Mouse (Mus musculus) liver, embryonic 15.5 days (tissue): ENCODE results near the gene Mgat2. TPM values are rescaled to one million over a fixed set of nuclear protein-coding genes. Genes with fewer than 3 reads are reported as not detected.
A peak's percentile ranks its signal among the peaks of the same experiment; 100 is the strongest.

Source experiments
- ATAC-seq: fragments of 200-750 bp; cut with Nextera tagmentation; 2 replicates; pipeline ENCODE4 v1.8.0; 2017; ENCODE audit warnings: moderate number of reproducible peaks, mild to moderate bottlenecking, moderate library complexity; ENCODE audit not compliant: insufficient read depth
- H3K27ac ChIP-seq: fragments of 300-500 bp; sonication (generic); replicated peaks from 2 replicates; pipeline ENCODE4 v1.5.1; 2015; ENCODE audit warnings: mild to moderate bottlenecking, inconsistent platforms
- H3K27me3 ChIP-seq: fragments of 300-500 bp; sonication (generic); 2 replicates; pipeline ENCODE4 v1.6.1; 2015; ENCODE audit warnings: mild to moderate bottlenecking, inconsistent platforms
- H3K36me3 ChIP-seq: fragments of 300-500 bp; sonication (generic); replicated peaks from 2 replicates; pipeline ENCODE4 v1.6.1; 2015; ENCODE audit warnings: moderate library complexity, mild to moderate bottlenecking, inconsistent platforms
- H3K4me1 ChIP-seq: fragments of 300-500 bp; sonication (generic); replicated peaks from 2 replicates; pipeline ENCODE4 v1.6.1; 2015; ENCODE audit warnings: inconsistent platforms
- H3K4me2 ChIP-seq: fragments of 300-500 bp; sonication (generic); 2 replicates; pipeline ENCODE4 v1.6.1; 2015; ENCODE audit warnings: moderate library complexity, mild to moderate bottlenecking, inconsistent platforms
- H3K4me3 ChIP-seq: fragments of 300-500 bp; sonication (generic); replicated peaks from 2 replicates; pipeline ENCODE4 v1.5.1; 2015; ENCODE audit warnings: mild to moderate bottlenecking, inconsistent platforms
- H3K9ac ChIP-seq: fragments of 300-500 bp; sonication (generic); 2 replicates; pipeline ENCODE4 v1.6.1; 2015; ENCODE audit warnings: moderate library complexity, mild to moderate bottlenecking, inconsistent platforms
- H3K9me3 ChIP-seq: fragments of 300-500 bp; sonication (generic); replicated peaks from 2 replicates; pipeline ENCODE4 v1.6.1; 2016; ENCODE audit warnings: inconsistent platforms
- WGBS: fragments of 180-500 bp; shearing (Covaris S2); methylation state at CpG from one replicate; pipeline ENCODE4 v1.1.7; 2015; ENCODE audit warnings: mixed read lengths; ENCODE audit not compliant: insufficient replicate concordance; 5-methylcytosine and 5-hydroxymethylcytosine counted together
- microRNA-seq: library from miRNA; unstranded; fragments of <30 nt; microRNA quantifications from one replicate; pipeline ENCODE4, GENCODE M21; 2016
- polyA plus RNA-seq: library from polyadenylated mRNA; unstranded; fragments of >200 nt; fragmentation: Nextera tagmentation; extraction: Ambion mirVana; gene quantifications from 2 replicates; pipeline ENCODE4 v1.2.1, GENCODE M21; 2015

The Mgat2 gene
- polyA plus RNA-seq, 1 experiment from 2014 or later: 26.7 TPM

- no peak for ATAC-seq
- no peak overlapping the region for H3K27ac ChIP-seq
- no peak overlapping the region for H3K4me3 ChIP-seq
- no peaks in the 10 kb centered on the region for H3K27me3 ChIP-seq
- peaks cover 97% of the 10 kb centered on the region for H3K36me3 ChIP-seq
- H3K4me2 ChIP-seq: no peak overlapping the region
- WGBS: 88% methylated on average over 3 of the region's 3 CpGs
- no peak overlapping the region for H3K9ac ChIP-seq
- H3K9me3 ChIP-seq: no peaks in the 10 kb centered on the region
- no peaks in the 10 kb centered on the region for H3K4me1 ChIP-seq
Measured at GRCm38 (mm10) chr12:69215000-69215785, 31.2 kb downstream of the Mgat2 start.

GRCm38 (mm10) chr12:69216587-69216986 lies 32.6 kb downstream of the Mgat2 start:
- Histone ChIP-seq H3K9me3 (no peaks in the 10 kb centered on the region), H3K4me1 (no peaks in the 10 kb centered on the region), H3K9ac (no peak overlapping the region), H3K27ac (no peak overlapping the region), H3K27me3 (no peaks in the 10 kb centered on the region), H3K4me2 (no peak overlapping the region), H3K4me3 (no peak overlapping the region), H3K36me3 (peaks cover 97% of the 10 kb centered on the region)
- ATAC-seq: no peak
- WGBS: 91% methylated on average over 7 of the region's 7 CpGs

DNA sequence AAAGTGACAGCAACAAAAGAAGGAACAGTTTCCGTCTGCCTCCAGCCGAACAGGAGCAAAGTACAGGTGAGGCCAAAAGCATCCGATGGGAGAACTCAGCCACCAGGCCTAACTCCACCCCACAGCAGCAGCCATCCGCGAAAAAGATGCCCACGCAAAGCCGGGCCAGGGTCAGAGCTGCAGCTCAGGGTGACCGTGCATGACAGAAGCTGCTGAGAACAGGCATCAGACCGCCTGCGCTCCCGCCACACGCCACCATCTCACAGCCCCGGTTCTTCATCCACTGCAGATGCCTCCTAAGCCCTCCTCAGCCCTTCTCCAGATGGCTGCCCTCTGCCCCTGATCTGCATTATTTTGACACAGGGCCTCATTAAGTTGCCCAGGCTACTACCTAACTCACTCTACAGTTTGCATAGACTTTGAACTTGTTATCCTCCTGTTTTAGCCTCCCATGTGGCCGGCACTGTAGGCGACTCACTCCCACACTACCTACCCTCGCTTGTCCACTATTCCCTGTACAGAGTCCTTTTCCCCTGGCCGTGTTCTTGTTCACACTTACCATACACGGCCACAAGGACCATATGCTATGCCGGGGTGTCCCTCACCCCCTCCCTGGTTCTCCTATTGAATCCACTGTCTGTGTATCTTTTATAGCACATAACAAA lies 36.8 kb downstream of the Mgat2 start:
- H3K36me3 ChIP-seq: peaks cover 92% of the 10 kb centered on the region
- no peak overlapping the region for H3K4me3 ChIP-seq
- H3K4me1 ChIP-seq: peaks cover 3% of the 10 kb centered on the region; the same call in 1 of the 2 replicates
- no peaks in the 10 kb centered on the region for H3K9me3 ChIP-seq
- H3K9ac ChIP-seq: no peak overlapping the region
- H3K27me3 ChIP-seq: no peaks in the 10 kb centered on the region
- WGBS: 83% methylated on average over 19 of the region's 19 CpGs
- H3K4me2 ChIP-seq: no peak overlapping the region
- no peak for ATAC-seq
- no peak overlapping the region for H3K27ac ChIP-seq

DNA sequence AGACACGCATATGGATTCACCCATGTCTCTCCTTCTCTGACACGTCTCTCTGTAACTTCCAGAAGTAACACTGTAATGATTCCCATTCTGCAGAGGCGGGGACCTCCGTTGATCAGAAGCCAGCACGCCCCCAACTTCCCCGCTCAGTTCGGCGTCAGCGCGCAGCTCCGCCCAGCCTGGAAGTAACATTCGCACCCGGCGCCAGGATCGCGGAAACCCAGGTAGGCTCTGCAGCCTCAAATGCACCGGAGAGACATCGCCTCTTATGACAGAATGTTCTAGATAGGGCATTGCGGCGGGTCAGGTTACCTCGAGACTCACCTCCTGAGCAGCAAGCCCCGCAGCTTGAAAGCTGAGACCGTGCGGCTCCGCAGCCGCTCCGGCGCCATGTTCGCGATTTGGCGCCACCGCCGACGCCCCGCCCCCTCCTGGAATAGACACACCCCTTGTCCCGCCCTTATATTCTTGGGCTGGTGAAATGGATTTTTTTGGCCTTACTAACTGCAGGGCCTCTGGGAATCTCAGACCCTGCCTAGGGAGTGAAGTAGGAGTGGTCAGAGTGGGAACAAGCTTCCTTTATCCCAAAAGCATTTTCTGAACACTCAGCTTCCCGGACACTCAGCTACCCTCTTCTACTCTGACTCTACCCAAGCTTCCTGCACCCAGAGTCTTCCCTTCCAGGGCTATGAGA lies 44.0 kb downstream of the Mgat2 start, which contains the start of gene Pole2:
Gene Pole2, minus strand, starts transcription at position 420 of the 691 bp plus-strand sequence.
- Histone ChIP-seq H3K4me2 (peak within 1 kb of the TSS; percentile 72), H3K27me3 (no peaks in the 10 kb centered on the region), H3K4me1 (peaks cover 31% of the 10 kb centered on the region), H3K9me3 (no peaks in the 10 kb centered on the region), H3K9ac (peak within 1 kb of the TSS; percentile 64), H3K4me3 (peak within 1 kb of the TSS; percentile 80), H3K27ac (peak within 1 kb of the TSS; percentile 76), H3K36me3 (peaks cover 31% of the 10 kb centered on the region)
- ATAC-seq: peak; percentile 96
- under 1% methylated on average over 37 of the region's 37 CpGs for WGBS

- H3K9me3 ChIP-seq: no peaks in the 10 kb centered on the region
- H3K27ac ChIP-seq: no peak overlapping the region
- peaks cover 31% of the 10 kb centered on the region for H3K4me1 ChIP-seq
- no peak overlapping the region for H3K4me3 ChIP-seq
- ATAC-seq: no peak
- no peak overlapping the region for H3K9ac ChIP-seq
- no peaks in the 10 kb centered on the region for H3K27me3 ChIP-seq
- H3K4me2 ChIP-seq: no peak overlapping the region
- peaks cover 18% of the 10 kb centered on the region for H3K36me3 ChIP-seq
- 56% methylated on average over 2 of the region's 2 CpGs for WGBS
Measured at GRCm38 (mm10) chr12:69229251-69229650, 45.3 kb downstream of the Mgat2 start.

DNA sequence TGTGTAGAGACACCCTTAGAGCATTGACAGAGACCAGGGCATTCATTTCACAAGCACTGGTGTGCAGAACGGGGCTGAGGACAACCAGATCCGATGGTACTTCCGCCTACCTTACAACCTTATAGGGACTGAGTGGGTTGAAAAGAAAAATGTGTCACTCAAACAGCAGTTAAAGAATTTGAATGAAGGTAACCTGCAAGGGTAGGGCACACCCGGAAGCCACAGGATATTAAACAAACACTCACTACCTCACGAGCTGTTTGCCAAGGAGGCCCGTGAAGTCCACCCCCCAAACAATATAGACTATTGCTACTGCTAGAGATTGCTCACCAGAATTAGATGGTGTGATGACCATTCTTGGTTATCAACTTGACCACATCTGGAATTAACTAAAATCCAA lies 51.8 kb downstream of the Mgat2 start:
- no peaks in the 10 kb centered on the region for H3K36me3 ChIP-seq
- H3K4me3 ChIP-seq: no peak overlapping the region
- 78% methylated on average over 6 of the region's 6 CpGs for WGBS
- no peak overlapping the region for H3K9ac ChIP-seq
- no peak for ATAC-seq
- H3K9me3 ChIP-seq: no peaks in the 10 kb centered on the region
- peaks cover 3% of the 10 kb centered on the region; the same call in 1 of the 2 replicates for H3K4me1 ChIP-seq
- no peak overlapping the region for H3K27ac ChIP-seq
- 0 out of 2 replicates have a peak, but pooled peaks cover 12% of the 10 kb centered on the region for H3K27me3 ChIP-seq
- no peak overlapping the region for H3K4me2 ChIP-seq

Small RNA genes lying within 50 kb of the gene (microRNA-seq; reads per million reads assigned to microRNA genes)
- gene Gm47287: not detected
- not detected for gene Gm47295

Other genes starting within 250 kb of the Mgat2 start
- 821 and 1,046 TPM in 2 replicates for gene Rps29, start 25.0 kb upstream of the Mgat2 start, polyA plus RNA-seq
- gene Lrr1, start 15.3 kb upstream of the Mgat2 start, polyA plus RNA-seq: 16.6 and 17.6 TPM in 2 replicates
- 349 and 436 TPM in 2 replicates for gene Rpl36al, start 74 bp upstream of the Mgat2 start, polyA plus RNA-seq
- 17.9 and 18.8 TPM in 2 replicates for gene Gm49383, start 12.9 kb downstream of the Mgat2 start, polyA plus RNA-seq
- 5.0 and 5.3 TPM in 2 replicates for gene Dnaaf2, start 14.3 kb downstream of the Mgat2 start, polyA plus RNA-seq
- 16.7 and 17.5 TPM in 2 replicates for gene Gm49384, start 20.1 kb downstream of the Mgat2 start, polyA plus RNA-seq
- gene Pole2, start 44.0 kb downstream of the Mgat2 start, polyA plus RNA-seq: 20.3 and 21.4 TPM in 2 replicates
- 1.9 and 2.1 TPM in 2 replicates for gene Klhdc1, start 57.0 kb downstream of the Mgat2 start, polyA plus RNA-seq
- 82.8 and 83.0 TPM in 2 replicates for gene Klhdc2, start 112.5 kb downstream of the Mgat2 start, polyA plus RNA-seq
- gene Nemf, start 173.0 kb downstream of the Mgat2 start, polyA plus RNA-seq: 33.1 and 35.3 TPM in 2 replicates
- 33.0 and 33.3 TPM in 2 replicates for gene Arf6, start 188.0 kb downstream of the Mgat2 start, polyA plus RNA-seq
- gene Gm9887, start 188.3 kb downstream of the Mgat2 start, polyA plus RNA-seq: 0.56 and 1.2 TPM in 2 replicates